In the genomic region with DNA sequence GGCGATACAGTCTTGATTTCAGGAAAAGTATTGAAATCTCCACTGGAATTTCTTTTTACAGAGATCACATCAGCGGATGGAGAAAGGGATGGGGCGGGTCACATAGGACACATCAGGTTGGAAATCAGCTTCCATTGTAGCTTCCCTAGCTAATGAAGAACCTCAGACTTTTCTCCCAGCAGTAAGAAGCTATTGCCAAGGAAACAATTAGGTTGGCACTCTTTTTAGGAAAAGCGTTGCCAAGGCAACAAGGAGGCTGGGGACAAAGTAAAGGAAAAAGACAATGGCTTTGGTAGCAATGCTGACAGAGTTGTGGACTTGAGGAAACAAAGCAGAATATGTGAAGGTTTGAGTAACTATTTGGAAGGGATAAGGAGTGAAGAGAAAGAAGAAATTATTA, we compare ENCODE assay signal across 18 mouse cellular contexts.
DNase-seq lines count a peak whose midpoint lies in the region; ATAC-seq and TF ChIP-seq lines count a peak whose summit lies in the region.
"Had no signal": no experiment of that assay in that cellular context is flagged by ENCODE, and none has a peak within 500 bp of the region (broad histone marks: within the 10 kb centered on the region; RNA-seq: fewer than 3 reads in every experiment).

No protein-coding gene starts in this region.

- H3K27ac ChIP-seq in heart, adult 2 months = no peak overlapping the region
- no peak overlapping the region for H3K27ac ChIP-seq in forebrain, postnatal 0 days (ENCODE audit: low read depth, low read length)
- no peak overlapping the region for H3K27ac ChIP-seq in midbrain, postnatal 0 days (ENCODE audit: low read depth, low read length)
- H3K27ac ChIP-seq: intestine, embryonic 15.5 days; limb, embryonic 15.5 days; neural tube, embryonic 13.5 days had no signal

- intact Hi-C loops in heart, adult 2 months (cut with DNase I) = no loop called here

- no peak overlapping the region for H3K9ac ChIP-seq in heart, adult 2 months (ENCODE audit: low read depth, low read length)
- no peak overlapping the region for H3K9ac ChIP-seq in forebrain, postnatal 0 days
- H3K9ac ChIP-seq in midbrain, postnatal 0 days (replicated peaks; ENCODE audit: low read length, poor library complexity, severe bottlenecking) = no peak overlapping the region
- H3K9ac ChIP-seq: intestine, embryonic 15.5 days; limb, embryonic 15.5 days; neural tube, embryonic 13.5 days had no signal

- H3K27me3 ChIP-seq in heart, adult 2 months (ENCODE audit: control insufficient read depth, insufficient read depth, low read length) = no peaks in the 10 kb centered on the region
- H3K27me3 ChIP-seq in forebrain, postnatal 0 days (ENCODE audit: insufficient read depth, low read length) = no peaks in the 10 kb centered on the region
- no peaks in the 10 kb centered on the region for H3K27me3 ChIP-seq in midbrain, postnatal 0 days (ENCODE audit: insufficient read depth, low read length)
- H3K27me3 ChIP-seq: intestine, embryonic 15.5 days; limb, embryonic 15.5 days; neural tube, embryonic 13.5 days; Patski had no signal

- no peak overlapping the region for H3K4me2 ChIP-seq in forebrain, postnatal 0 days (ENCODE audit: low read depth)
- no peak overlapping the region for H3K4me2 ChIP-seq in midbrain, postnatal 0 days (ENCODE audit: low read depth, low read length, poor library complexity, severe bottlenecking)
- H3K4me2 ChIP-seq: intestine, embryonic 15.5 days; limb, embryonic 15.5 days; neural tube, embryonic 13.5 days had no signal

- DNase-seq in heart, adult 11 months = peak; percentile 60
- DNase-seq in heart, adult 2 months = no peak
- DNase-seq in brain, embryonic 14.5 days (ENCODE audit: low read depth) = peak; percentile 68
- peak; percentile 63 for DNase-seq in forebrain, postnatal 0 days
- peak; percentile 52 for DNase-seq in midbrain, postnatal 0 days (ENCODE audit: low spot score)
- DNase-seq in layer of hippocampus, postnatal 14 days (ENCODE audit: low spot score in 2 of 2) = no peak
- no peak for DNase-seq in cerebellum, adult 11-12 months
- DNase-seq: cerebellum, adult 2 months; heart, postnatal 14 days; kidney, postnatal 10 days; lung, adult 18-20 months; lung, postnatal 36 days; spleen, adult 18-20 months; thymus, postnatal 25 days had no signal

- no peak overlapping the region for H3K4me3 ChIP-seq in heart, adult 2 months
- no peak overlapping the region for H3K4me3 ChIP-seq in forebrain, postnatal 0 days (ENCODE audit: low read depth, low read length)
- no peak overlapping the region for H3K4me3 ChIP-seq in midbrain, postnatal 0 days (ENCODE audit: low read depth, low read length)
- H3K4me3 ChIP-seq: intestine, embryonic 15.5 days; limb, embryonic 15.5 days; neural tube, embryonic 13.5 days had no signal

- TF ChIP-seq CTCF in heart, adult 2 months (IDR thresholded peaks at IDR 0.05) = no peak
- no peak for TF ChIP-seq CTCF in brain, embryonic 14.5 days (IDR thresholded peaks at IDR 0.05; ENCODE audit: borderline replicate concordance, extremely low read depth, insufficient read depth, insufficient read length)
- no peak for TF ChIP-seq CTCF in forebrain, postnatal 0 days (IDR thresholded peaks at IDR 0.05; ENCODE audit: low read depth)
- no peak for TF ChIP-seq CTCF in midbrain, postnatal 0 days (IDR thresholded peaks at IDR 0.05)

- no peaks in the 10 kb centered on the region for H3K4me1 ChIP-seq in heart, adult 2 months (ENCODE audit: control insufficient read depth, insufficient read depth, low read length)
- peaks cover 6% of the 10 kb centered on the region; the same call in 1 of the 2 replicates for H3K4me1 ChIP-seq in forebrain, postnatal 0 days (ENCODE audit: insufficient read depth)
- no peaks in the 10 kb centered on the region for H3K4me1 ChIP-seq in midbrain, postnatal 0 days (ENCODE audit: insufficient read depth, low read length)
- H3K4me1 ChIP-seq: intestine, embryonic 15.5 days; limb, embryonic 15.5 days had no signal

- WGBS in heart, adult 2 months = 90% methylated on average over 4 of the region's 4 CpGs
- 35% methylated on average over 4 of the region's 4 CpGs for WGBS in forebrain, postnatal 0 days
- 58% methylated on average over 4 of the region's 4 CpGs for WGBS in midbrain, postnatal 0 days

- H3K36me3 ChIP-seq in heart, adult 2 months (ENCODE audit: control insufficient read depth, insufficient read depth, low read length) = no peaks in the 10 kb centered on the region
- 0 out of 2 replicates have a peak, but pooled peaks cover 6% of the 10 kb centered on the region for H3K36me3 ChIP-seq in forebrain, postnatal 0 days (ENCODE audit: insufficient read depth)
- no peaks in the 10 kb centered on the region for H3K36me3 ChIP-seq in midbrain, postnatal 0 days (ENCODE audit: insufficient read depth, low read length)
- H3K36me3 ChIP-seq: intestine, embryonic 15.5 days; limb, embryonic 15.5 days; neural tube, embryonic 13.5 days had no signal

- no peak for TF ChIP-seq EP300 in heart, adult 2 months (IDR thresholded peaks at IDR 0.05; ENCODE audit: insufficient read depth, low read depth, low read length)

- ATAC-seq in forebrain, postnatal 0 days = peak; percentile 65; the same call in 1 of the 2 replicates
- no peak for ATAC-seq in midbrain, postnatal 0 days (ENCODE audit: low FRiP score)
- ATAC-seq: intestine, embryonic 15.5 days; Patski had no signal

- H3K79me2 ChIP-seq in heart, adult 2 months (replicated peaks; ENCODE audit: control insufficient read depth, insufficient read depth, low read length) = no peaks in the 10 kb centered on the region

- no peak for TF ChIP-seq POLR2A in heart, adult 2 months (IDR thresholded peaks at IDR 0.05; ENCODE audit: insufficient read depth, low read depth, low read length)
- TF ChIP-seq POLR2A in brain, embryonic 14.5 days (IDR thresholded peaks at IDR 0.05; ENCODE audit: borderline replicate concordance, extremely low read depth, insufficient read depth, insufficient read length, poor library complexity, severe bottlenecking) = no peak

- H3K9me3 ChIP-seq in forebrain, postnatal 0 days (ENCODE audit: low read length) = no peaks in the 10 kb centered on the region
- H3K9me3 ChIP-seq in midbrain, postnatal 0 days (ENCODE audit: low read length) = no peaks in the 10 kb centered on the region
- H3K9me3 ChIP-seq: intestine, embryonic 15.5 days; limb, embryonic 15.5 days; neural tube, embryonic 13.5 days had no signal

Comparison
In these comparisons a context has a peak if more than half of its experiments do, and no peak if none do; other contexts are left out.
1. DNase-seq: peak in heart, adult 11 months (single experiment), brain, embryonic 14.5 days (single experiment), forebrain, postnatal 0 days (single experiment) and midbrain, postnatal 0 days (single experiment); none in heart, adult 2 months (0 of 2), layer of hippocampus, postnatal 14 days (0 of 2) and cerebellum, adult 11-12 months (single experiment).